Mouse (Mus musculus) liver, adult 2 months (tissue): ENCODE data around the gene Gorasp1. TPM values are rescaled to one million over a fixed set of nuclear protein-coding genes. Genes with fewer than 3 reads are reported as not detected.

Experiments
- DNase-seq: peaks from one replicate; pipeline ENCODE4 v3.0.0-alpha.2; 2011; ENCODE audit warnings: low read depth, low spot score; ENCODE audit errors: extremely low read depth
- H3K27ac ChIP-seq: fragments of 200-500 bp; replicated peaks from 2 replicates; pipeline ENCODE4 v1.5.1; 2012; ENCODE audit warnings: low read depth, mild to moderate bottlenecking, control low read depth, inconsistent platforms, low read length; ENCODE audit not compliant: insufficient read depth
- H3K27me3 ChIP-seq: fragments of 200-500 bp; 2 replicates; pipeline ENCODE4 v1.6.1; 2012; ENCODE audit warnings: mild to moderate bottlenecking, moderate library complexity, low read length, inconsistent platforms; ENCODE audit not compliant: control insufficient read depth, insufficient read depth
- H3K36me3 ChIP-seq: fragments of 200-500 bp; 2 replicates; pipeline ENCODE4 v1.6.1; 2012; ENCODE audit warnings: low read length, inconsistent platforms; ENCODE audit not compliant: control insufficient read depth, insufficient read depth
- H3K4me1 ChIP-seq: fragments of 200-500 bp; 2 replicates; pipeline ENCODE4 v1.6.1; 2011; ENCODE audit warnings: low read length; ENCODE audit not compliant: control insufficient read depth, insufficient read depth
- H3K4me3 ChIP-seq: fragments of 200-500 bp; 2 replicates; pipeline ENCODE4 v1.5.1; 2011; ENCODE audit warnings: low read depth, mild to moderate bottlenecking, control low read depth, low read length, moderate library complexity; ENCODE audit not compliant: insufficient read depth
- H3K79me2 ChIP-seq: fragments of 200-500 bp; 2 replicates; pipeline ENCODE4 v1.6.1; 2012; ENCODE audit warnings: inconsistent platforms, mild to moderate bottlenecking, low read length, moderate library complexity; ENCODE audit not compliant: control insufficient read depth, insufficient read depth
- H3K9ac ChIP-seq: fragments of 200-500 bp; 2 replicates; pipeline ENCODE4 v1.6.1; 2012; ENCODE audit warnings: low read depth, mild to moderate bottlenecking, control low read depth, inconsistent platforms, low read length
- CTCF ChIP-seq: fragments of 200-500 bp; IDR thresholded peaks from 2 replicates; pipeline ENCODE4 v1.5.1; 2011; ENCODE audit warnings: low read depth, low read length, control low read depth
- POLR2A ChIP-seq: fragments of 200-500 bp; IDR thresholded peaks from 2 replicates; pipeline ENCODE4 v1.6.1; 2011; ENCODE audit warnings: low read length, control low read depth; ENCODE audit not compliant: insufficient read depth; ENCODE audit errors: extremely low read depth
- WGBS: fragments of 180-500 bp; shearing (Covaris S2); methylation state at CpG from one replicate; pipeline ENCODE4 v1.1.7; 2018; 5-methylcytosine and 5-hydroxymethylcytosine counted together
- polyA plus RNA-seq: library from polyadenylated mRNA; depleted of rRNA; stranded (reverse); fragments of >200 nt; gene quantifications from 2 replicates; pipeline ENCODE4 v1.2.3, GENCODE M21; 2012
- total RNA-seq: library from RNA; depleted of rRNA; stranded (reverse); fragments of >200 nt; gene quantifications from 2 replicates; pipeline ENCODE4 v1.2.3, GENCODE M21; 2014

Gorasp1 gene
- total and polyA plus RNA-seq, 2 experiments: 10.9 to 18.1 TPM

DNA sequence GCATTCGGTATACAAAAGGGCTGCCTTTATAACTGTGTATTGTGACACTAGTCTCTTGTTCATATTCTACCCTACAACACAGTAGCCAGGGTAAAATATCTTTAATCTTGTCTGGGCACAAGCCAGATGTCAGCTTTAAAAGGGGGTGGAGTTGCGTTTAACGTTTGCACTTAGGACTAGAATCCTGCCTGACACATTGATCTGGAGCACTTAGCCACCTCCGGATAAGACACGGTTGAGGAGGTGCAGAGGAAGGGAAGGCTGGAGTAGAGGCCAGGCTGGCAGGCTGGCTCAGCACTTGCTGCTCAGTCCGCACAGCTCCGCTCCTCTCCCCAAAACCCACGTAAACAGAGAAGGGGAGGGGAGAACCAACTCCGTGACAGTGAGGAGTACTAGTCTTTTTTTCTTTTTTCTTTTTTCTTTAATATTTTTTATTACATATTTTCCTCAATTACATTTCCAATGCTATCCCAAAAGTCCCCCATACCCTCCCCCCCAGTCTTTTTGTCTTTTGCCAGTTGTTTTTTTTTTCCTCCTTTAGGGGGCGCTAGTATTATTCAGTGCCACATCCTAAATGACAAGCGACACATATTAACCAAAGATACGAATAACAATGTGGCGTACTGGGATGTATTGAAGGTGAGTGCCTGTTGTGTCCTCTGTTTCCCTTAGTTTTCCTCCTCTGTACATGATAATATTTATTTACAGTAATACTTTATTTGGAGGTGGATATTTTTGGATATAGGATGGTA is 24.1 kb downstream of the Gorasp1 start:
- Histone ChIP-seq H3K9ac (no peak overlapping the region), H3K79me2 (no peaks in the 10 kb centered on the region), H3K4me3 (no peak overlapping the region), H3K4me1 (no peaks in the 10 kb centered on the region), H3K27me3 (no peaks in the 10 kb centered on the region), H3K27ac (no peak overlapping the region), H3K36me3 (peaks cover 65% of the 10 kb centered on the region)
- DNase-seq: peak; percentile 12
- TF ChIP-seq CTCF (0 out of 2 replicates have a peak, but pooled peaks have one; percentile 8), POLR2A (no peak)
- 76% methylated on average over 13 of the region's 13 CpGs for WGBS

DNA sequence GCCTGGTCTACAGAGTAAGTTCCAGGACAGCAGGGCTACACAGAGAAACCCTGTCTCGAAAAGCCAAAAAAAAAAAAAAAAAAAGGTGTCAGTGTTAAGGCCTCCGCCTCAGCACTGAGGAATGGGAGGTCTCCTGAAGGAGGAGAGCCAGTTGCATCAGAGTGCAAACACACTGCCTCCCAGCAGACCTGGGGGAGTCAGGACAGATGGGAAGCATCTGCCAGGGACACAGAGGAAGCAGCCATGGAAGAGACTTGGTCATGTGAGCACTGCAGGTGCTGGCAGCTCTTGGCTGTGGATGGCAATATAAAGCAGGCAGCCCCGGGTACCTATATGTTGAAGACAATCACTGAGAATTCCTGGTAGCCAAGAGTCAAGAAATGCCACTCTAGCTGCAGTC is 27.4 kb downstream of the Gorasp1 start:
- no peak for TF ChIP-seq POLR2A
- TF ChIP-seq CTCF: no peak
- peaks cover 72% of the 10 kb centered on the region for H3K36me3 ChIP-seq
- 86% methylated on average over 3 of the region's 3 CpGs for WGBS

DNA sequence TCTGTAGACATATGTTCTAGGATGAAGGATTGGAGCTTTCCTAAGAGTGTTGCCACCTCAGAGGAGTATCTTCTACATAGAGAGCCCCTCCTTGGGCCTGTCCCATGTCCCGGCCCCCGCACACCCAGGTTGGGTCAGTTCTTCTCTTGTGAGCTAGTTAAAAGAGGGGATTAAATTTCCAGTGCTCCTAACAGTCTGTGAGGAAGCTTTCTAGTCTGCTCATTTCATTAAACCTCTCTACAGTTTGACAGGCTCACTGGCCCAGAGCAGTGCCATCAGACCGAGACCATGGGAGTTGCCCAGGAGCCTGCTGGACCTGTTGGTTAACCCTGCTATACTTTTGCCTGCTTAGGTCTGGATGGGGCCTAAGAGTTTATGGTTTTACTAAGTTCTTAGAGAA is 28.7 kb downstream of the Gorasp1 start:
- Histone ChIP-seq H3K4me1 (no peaks in the 10 kb centered on the region), H3K4me3 (no peak overlapping the region), H3K9ac (no peak overlapping the region), H3K79me2 (no peaks in the 10 kb centered on the region), H3K27me3 (no peaks in the 10 kb centered on the region), H3K27ac (no peak overlapping the region), H3K36me3 (peaks cover 74% of the 10 kb centered on the region)
- WGBS: 98% methylated on average over 3 of the region's 3 CpGs
- TF ChIP-seq POLR2A (no peak), CTCF (no peak)
- DNase-seq: no peak

More for the DNA sequence above, 27.4 kb downstream of the Gorasp1 start:
- Histone ChIP-seq H3K9ac (no peak overlapping the region), H3K4me1 (no peaks in the 10 kb centered on the region), H3K27ac (no peak overlapping the region), H3K79me2 (no peaks in the 10 kb centered on the region), H3K27me3 (no peaks in the 10 kb centered on the region), H3K4me3 (no peak overlapping the region)
- no peak for DNase-seq

DNA sequence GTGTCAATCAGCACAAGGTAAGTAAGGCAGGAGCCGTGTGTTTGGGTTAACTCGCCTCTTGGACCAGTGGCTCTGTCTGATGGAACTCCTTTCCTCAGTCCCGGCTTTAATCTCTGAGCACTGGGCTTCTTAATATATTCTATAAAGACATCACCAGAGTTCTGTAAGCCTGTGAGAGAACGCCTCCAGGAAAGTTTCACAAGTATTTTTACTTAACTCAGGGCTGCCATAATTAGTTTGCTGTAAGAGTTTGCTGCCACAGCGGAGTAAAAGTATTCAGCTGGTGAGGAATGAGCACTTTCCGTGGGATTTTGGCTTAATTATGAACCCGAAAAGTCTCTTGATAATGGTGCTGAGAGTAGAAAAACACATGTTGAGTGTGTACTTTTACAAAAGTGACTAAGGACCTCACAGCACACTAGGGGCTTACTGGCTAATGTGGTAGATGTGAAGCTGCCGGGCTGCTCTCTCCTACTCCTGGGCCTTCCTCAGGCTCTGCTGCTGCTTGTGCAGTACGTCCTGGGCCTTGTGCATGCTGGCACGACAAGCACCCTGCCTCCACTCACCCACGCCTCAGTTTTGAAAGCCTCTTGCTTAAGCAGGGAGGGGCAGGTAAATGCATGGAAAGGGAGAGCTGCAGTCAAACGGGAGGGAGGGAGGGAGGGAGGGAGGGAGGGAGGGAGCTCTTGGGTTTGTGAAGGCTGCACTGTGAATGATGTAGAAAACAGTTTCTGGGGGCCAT is 34.8 kb downstream of the Gorasp1 start:
- no peak for DNase-seq
- TF ChIP-seq CTCF (no peak), POLR2A (no peak)
- H3K4me3 ChIP-seq: no peak overlapping the region
- H3K27me3 ChIP-seq: no peaks in the 10 kb centered on the region
- peaks cover 6% of the 10 kb centered on the region; the same call in 1 of the 2 replicates for H3K79me2 ChIP-seq
- H3K36me3 ChIP-seq: peaks cover 36% of the 10 kb centered on the region
- no peak overlapping the region for H3K9ac ChIP-seq
- no peak overlapping the region for H3K27ac ChIP-seq
- 85% methylated on average over 12 of the region's 12 CpGs for WGBS
- no peaks in the 10 kb centered on the region for H3K4me1 ChIP-seq

DNA sequence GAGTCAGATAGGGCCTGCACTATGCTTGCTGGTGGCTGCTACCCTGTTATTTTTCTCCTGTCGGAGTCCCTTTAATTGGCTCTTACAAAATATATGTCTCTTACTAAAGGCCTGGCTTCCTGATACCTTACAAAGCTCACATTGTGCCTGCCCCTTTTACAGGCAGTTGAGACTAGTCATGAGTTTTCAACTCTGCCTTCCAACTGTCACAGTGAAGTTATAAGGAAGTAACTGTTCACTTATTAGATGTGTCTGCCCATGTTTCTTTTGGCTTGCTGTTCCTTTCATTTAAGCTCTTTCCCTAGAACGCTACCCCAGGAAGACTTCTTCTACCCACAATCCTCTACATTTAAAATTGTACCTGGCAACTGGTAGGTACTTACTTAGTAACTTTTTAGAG is 37.9 kb downstream of the Gorasp1 start:
- Histone ChIP-seq H3K79me2 (peaks cover 29% of the 10 kb centered on the region; the same call in 1 of the 2 replicates), H3K9ac (no peak overlapping the region), H3K27me3 (no peaks in the 10 kb centered on the region), H3K36me3 (peaks cover 12% of the 10 kb centered on the region; the same call in 1 of the 2 replicates), H3K4me3 (no peak overlapping the region), H3K27ac (no peak overlapping the region), H3K4me1 (peaks cover 8% of the 10 kb centered on the region)
- WGBS: 85% methylated on average over 2 of the region's 2 CpGs
- TF ChIP-seq POLR2A (no peak), CTCF (no peak)
- DNase-seq: no peak
